Mouse (Mus musculus) spleen, adult 18-20 months (tissue): Measurements from ENCODE around the gene Pdlim1.

Source experiments
- DNase-seq, 2 experiments: peaks; one replicate each; pipeline ENCODE4 v3.0.0; 2022; ENCODE audit warnings: mixed read lengths in 2 of 2

The Pdlim1 gene

DNA sequence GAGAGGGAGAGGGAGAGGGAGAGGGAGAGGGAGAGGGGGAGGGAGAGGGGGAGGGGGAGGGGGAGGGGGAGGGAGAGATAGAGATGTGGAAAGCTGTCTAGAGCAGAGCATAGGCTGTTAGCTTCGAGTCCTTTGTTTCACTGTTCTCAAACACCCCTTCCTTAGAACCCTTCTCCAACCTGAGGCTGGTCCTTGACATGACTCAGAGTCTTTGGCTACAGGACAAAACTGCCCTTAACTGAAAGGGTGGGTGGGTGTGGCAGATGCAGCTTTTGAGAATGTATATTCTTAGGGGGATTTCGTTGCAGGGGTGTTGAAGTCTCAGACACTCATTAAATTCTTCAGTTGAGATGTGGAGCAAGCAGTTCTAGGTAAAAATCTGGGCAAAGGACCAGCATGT is 11.8 kb upstream of the Pdlim1 start:
- DNase-seq, result no peak

DNA sequence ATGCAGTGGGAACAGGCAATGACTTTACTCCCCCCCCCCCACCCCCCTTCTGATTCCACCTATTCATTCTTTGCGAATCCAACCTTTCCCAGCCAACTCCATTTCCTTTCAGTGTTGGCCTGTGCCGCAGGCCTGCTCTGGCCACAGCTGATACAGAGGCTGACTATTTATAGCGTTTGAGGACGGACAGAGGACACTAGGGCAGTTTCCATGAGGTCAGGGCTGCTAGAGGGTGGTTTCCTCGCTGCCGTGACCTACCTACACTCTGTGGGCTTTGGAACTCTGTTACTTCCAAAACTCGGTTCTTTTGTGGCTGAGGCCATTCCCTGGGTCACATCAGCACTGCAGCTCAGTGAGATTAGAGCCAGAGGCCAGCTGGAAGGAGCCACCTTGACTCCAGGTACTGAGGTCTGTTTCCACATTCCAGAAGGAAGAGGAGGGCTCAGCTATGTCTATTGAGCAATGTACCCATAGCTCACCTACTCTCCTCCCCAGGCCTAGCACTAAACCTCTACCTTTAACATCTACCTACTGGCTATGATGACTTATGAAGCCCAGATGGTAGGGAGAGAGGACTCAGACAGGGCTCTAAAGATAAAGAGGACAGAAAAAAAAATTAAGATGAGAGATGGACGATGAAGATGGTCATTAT is 6.9 kb upstream of the Pdlim1 start:
- no peak for DNase-seq

DNA sequence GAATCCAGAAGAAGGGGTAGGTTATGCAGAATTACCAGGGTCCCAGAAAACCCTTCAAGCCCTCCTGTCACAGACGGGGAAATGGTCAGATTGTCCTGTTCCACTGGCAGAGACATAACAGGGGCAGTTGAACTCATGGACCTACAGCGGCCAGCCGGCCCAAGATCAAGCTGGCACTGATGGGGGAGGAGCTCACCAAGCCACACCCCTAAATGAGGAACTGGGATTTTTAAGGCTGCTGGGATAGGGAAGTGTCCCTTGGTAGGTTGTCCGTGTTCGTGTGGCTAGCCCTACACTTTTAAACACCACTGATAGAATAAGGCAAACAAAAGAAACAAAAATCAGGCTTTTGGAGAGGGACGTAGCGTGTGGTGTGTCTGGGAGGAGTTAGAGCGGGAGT is 5.9 kb upstream of the Pdlim1 start:
- no peak for DNase-seq

- no peak for DNase-seq
These were observed 4.0 kb upstream of the Pdlim1 start for GRCm38 (mm10) chr19:40275401-40276188.

- DNase-seq, result no peak
These were observed 1.0 kb upstream of the Pdlim1 start for GRCm38 (mm10) chr19:40272674-40273073.

DNA sequence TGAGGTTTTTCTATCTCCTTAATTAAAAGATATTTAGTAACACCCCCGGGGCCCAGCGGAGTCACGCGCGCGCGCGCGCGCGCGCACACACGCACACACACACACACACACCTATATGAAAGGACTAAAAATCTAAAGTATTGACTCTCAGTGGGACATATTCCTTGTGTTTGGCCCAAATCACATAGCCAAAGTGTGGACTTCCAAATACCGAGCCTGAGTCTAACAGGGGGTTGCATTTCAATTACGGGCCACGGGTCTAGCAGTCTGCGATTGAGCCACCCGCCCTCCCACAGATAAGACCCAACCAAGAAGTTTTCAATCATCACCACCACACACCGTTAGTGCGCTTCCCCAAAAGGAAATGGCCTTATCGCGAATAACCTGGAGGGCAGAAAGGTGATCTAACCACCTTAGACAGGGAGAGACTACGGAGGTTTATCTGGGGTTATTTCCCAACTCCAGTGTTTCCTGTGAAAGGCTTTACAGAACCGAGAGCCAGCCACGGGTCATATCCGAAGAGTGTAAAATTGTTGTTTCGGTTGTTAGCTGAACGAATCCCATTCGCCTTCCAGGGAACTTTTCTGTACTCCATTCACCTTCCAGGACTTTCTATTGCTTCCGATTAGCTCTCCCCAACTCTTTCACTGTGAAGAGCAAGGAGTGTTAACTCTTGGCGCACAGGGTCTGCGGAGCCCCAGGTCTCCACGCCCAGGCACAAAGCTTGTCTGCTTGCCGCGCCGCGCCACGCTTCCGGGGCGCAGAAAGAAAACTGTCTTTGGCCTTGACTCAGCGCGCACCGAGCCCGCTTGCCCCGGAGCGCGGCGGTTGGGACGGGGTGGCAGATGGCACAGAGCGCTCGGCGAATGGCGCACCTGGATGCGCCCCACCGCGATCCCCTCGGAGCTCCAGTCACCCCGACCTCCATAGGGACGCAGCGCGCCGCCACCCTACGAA is 1.0 kb downstream of the Pdlim1 start:
- peak; percentile 16 to 39 for DNase-seq

GRCm38 (mm10) chr19:40269526-40269925 is 2.1 kb downstream of the Pdlim1 start:
- DNase-seq, result no peak

DNA sequence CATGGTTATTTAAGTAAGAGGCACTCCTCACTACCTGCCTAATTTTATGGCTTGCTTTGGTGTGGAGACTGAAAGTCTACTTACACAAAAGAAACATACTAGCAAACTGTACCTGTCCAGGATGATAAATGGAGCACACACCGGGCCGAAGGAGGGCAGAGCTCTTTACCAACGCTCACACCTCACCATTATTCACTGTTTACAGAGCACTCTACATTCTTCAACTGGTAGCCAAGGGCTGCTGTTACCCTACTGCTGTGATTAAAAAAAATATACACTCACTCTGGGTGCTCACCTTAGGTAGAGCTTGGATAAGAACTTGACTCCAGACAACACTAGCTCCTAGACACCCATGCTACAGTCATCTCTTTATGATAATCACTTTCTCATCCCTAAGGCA is 3.1 kb downstream of the Pdlim1 start:
- DNase-seq, result no peak

- DNase-seq, result peak in 1 of 2 experiments; percentile 10
These were observed 4.3 kb downstream of the Pdlim1 start for GRCm38 (mm10) chr19:40267380-40267779.

DNA sequence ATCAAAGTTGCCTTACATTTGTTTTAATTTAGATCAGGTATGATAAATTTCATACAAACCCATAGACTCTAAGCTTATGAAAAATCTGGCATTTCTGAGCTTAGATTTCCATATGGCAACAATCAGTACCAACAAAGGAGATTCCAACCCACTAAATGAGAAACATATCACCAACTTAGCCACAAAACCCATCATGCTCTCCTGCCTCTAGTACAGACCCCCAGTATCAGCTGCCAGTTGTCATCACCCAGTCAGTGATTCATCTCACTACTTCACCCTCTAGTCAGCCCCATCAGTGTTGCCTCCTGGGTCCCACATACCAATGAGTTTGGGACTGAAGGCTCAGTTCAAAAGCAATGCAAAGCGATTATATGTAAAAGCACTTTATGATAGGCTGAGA is 12.2 kb downstream of the Pdlim1 start:
- DNase-seq, result no peak

GRCm38 (mm10) chr19:40257396-40257795 is 14.2 kb downstream of the Pdlim1 start:
- peak; percentile 20 for DNase-seq

GRCm38 (mm10) chr19:40256376-40257050 is 15.1 kb downstream of the Pdlim1 start:
- DNase-seq, result no peak

DNA sequence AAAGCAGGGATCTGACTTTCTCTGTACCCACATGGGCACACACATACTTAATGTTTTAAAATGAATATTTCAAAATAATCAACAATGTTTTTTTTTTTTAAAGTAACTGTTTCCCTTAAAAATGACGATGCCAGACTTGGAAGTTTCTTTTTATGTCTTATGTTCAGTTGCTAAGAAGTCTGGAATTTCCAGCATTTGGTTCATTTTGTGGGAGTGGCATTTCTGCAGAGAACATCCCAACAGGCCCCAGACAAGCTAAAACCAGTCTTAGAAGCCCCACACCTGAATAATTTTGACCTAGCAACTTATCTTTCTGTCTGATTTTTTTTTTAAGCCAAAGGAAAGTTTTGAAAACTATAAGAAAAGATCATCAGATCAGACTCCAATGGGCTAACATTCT is 16.1 kb downstream of the Pdlim1 start:
- no peak for DNase-seq

DNA sequence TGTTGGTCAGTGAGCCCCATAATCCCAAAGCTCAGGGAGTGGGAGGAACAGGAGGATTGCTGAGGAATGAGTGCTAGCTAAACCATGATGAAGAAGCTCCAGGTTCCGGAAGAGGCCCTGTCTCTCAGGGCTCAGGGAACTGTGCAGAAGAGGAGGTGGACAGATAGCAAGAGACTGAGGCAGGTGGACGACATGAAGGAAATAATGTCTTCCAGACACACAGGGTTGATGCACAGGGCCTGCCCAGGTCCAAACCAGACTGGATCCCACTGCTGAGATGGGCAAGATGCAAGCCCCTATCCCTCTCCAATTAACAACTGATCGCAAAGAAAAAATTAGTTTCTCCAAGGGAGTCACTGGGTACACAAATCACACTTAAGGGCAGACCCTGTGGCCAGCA is 16.9 kb downstream of the Pdlim1 start:
- no peak for DNase-seq

DNA sequence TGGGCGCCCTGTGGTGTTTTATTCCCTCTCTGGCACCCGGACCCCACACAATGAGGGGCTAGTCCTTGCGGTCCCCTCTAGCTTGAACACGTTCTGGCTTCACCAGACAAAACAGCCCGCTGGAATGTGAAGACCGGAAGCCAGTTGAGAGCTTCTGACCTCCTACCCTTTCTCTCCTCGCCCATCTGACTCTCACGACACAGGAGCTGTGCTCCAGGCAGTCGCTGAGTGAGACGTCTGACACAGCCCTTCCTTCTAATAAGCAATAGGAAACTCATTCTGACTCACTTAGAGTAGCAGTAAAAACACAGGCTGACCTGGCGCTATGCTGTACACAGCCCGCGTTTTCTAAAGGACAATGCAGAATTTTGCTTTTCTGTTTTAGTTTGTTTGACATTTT is 17.9 kb downstream of the Pdlim1 start:
- DNase-seq, result no peak

- DNase-seq, result no peak
These were observed 20.5 kb downstream of the Pdlim1 start for GRCm38 (mm10) chr19:40251115-40251514.

DNA sequence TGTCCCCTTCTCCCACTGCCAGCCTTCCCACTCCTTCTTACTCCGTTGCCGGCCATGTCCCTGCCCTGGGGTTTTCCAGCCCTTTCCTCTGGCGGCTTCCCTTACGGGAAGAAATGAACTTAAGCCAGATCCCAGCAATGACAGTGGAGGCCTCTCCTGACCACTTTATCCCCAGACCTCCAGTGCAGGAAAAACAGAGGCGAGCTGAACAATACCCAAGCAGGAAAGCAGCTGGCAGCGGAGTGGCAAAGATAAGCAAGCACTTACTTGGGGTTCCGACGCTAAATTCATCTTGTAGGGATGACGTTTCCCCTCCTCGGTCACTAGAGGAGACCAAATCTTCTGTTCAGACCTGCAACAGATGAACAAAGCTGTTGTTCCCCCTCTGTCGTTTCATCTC is 22.3 kb downstream of the Pdlim1 start:
- DNase-seq, result no peak

- no peak for DNase-seq
These were observed 23.2 kb downstream of the Pdlim1 start for GRCm38 (mm10) chr19:40248476-40248875.

- no peak for DNase-seq
These were observed 24.4 kb downstream of the Pdlim1 start for GRCm38 (mm10) chr19:40247268-40247666.

DNA sequence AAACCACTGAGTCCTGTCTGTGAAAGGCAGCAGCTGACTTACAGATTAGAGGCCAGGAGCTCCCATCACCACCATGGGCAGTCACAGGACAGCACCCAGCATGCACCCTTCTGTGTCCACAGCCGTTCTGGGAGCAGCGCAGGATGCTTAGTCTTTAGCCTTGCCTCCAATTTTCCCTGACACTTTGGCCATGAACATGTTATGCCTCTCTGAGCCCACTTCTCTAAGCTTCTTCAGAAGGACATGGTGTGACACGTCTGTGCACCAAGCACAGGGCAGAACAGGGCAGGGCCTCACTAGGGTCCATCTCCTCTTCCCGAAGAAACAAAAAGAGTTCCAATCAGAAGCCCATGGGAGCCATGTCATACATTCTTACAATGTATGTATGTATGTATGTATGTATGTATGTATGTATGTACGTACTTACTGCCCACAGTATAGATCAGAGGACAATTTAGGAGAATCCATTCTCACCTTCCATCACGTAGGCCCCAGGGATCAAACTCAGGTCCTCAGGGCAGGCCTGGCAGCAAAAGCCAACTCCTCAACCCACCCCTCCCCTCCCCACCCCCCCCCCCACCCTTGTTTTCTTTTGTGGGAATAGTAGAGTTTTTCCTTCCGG is 24.9 kb downstream of the Pdlim1 start:
- DNase-seq, result no peak

DNA sequence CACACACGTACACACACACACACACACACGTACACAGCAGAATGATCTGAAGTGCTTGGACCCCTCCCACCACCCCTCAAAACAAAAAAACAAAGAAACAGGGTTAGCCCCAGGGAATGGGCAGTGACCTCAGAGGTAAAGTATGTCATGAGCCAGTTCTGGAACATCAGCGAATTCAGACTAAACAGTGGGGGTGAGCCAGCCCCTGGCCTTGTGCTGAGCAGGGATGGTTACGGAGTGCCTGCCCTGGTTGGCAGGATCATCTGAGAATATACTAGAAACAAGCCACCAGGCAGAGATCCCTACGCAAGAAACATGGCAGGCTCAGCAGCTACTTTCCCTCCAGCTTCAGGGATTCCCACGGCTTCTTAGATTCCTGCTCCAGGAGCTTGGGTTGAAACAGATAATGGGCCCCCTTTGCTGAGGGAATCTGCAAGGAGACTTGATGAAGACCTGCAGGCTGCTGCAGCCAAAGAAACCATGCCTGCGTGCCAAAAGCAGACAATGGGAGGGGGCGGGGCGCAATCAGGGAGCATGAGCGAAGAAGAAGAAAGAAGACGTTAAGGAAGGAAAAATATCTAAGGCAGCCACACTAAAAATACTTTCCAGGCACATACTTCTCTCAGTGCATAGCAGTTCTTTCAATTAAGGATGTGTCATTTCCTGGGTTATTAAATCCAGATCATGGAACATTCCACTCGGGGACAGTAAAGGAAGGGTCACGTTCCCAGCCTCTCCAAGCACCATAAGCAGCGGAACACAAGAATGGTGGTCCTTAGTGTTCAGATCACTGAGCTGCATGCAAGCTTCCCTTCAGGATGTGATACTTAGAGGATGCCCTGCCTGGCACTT is 30.6 kb downstream of the Pdlim1 start:
- DNase-seq, result no peak
